Mouse (Mus musculus) stomach, postnatal 0 days (tissue): Measurements from ENCODE around the gene Meltf.

Source experiments
- CTCF ChIP-seq: IDR thresholded peaks from 2 replicates; pipeline ENCODE4 v1.5.1; 2016; ENCODE audit warnings: antibody characterized with exemption, low read depth, mild to moderate bottlenecking, moderate library complexity
- EP300 ChIP-seq: optimal IDR thresholded peaks from 2 replicates; pipeline ENCODE3; 2016; ENCODE audit warnings: antibody characterized with exemption

DNA sequence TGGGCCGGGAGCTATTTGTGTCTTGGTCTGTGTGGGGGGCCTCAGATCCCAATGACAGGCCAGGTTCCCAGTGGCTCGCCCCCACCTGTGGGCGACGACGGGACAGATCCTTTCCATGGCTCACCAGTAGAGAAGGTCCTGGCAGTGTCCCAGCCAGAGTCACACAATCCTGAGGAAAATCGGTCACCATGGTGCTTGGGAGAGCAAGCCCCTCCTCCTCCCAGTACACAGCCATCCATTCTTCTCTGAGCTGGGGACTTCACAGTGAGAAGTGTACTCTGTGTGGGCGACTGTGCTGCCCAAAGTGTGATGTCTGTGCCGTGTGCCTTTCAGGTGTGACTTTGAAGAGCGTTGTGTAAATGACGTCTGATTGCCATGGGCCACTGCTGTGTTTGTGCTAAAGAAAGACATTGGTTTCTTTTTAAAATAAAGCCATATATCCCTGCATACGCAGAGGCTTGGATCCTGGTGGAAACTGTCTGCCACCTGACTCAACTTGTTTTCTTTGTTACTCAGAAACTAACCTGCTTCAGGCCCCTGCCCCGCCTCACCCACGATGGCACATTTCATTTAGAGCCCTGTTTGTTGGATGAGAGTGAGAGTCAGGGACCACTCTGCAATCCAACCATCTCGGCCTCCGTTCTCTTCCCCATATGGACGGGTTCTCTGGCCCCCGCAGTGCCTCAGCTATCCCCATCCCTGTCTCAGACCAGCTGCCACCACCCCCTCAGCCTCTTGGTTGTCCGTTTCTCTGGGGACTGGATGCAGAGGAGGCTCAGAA lies 20.1 kb downstream of the Meltf start:
- TF ChIP-seq EP300 (no peak), CTCF (no peak)
